Mouse (Mus musculus) MEL (cell line): ENCODE results near the gene Slu7. TPM values are rescaled to one million over a fixed set of nuclear protein-coding genes. Genes with fewer than 3 reads are reported as not detected.

Experiments
- DNase-seq: peaks from one replicate; pipeline ENCODE4 v3.0.0; 2011; ENCODE audit warnings: low read depth, low spot score
- H3K27ac ChIP-seq: 2 replicates; pipeline ENCODE4 v1.5.1; 2012; ENCODE audit warnings: low read depth, mild to moderate bottlenecking, control low read depth, low read length, moderate library complexity; ENCODE audit not compliant: control insufficient read depth
- H3K27me3 ChIP-seq, 2 experiments: fragments of 150-350 bp in 1 of 2; sonication (generic) in 1 of 2; 2 replicates each; pipeline ENCODE4 v1.6.1; 2012; ENCODE audit warnings: low read length in 2 of 2, mild to moderate bottlenecking in 2 of 2, improper control_type of control experiment in 1 of 2, moderate library complexity in 1 of 2; ENCODE audit not compliant: insufficient read depth in 2 of 2, control insufficient read depth in 1 of 2
- H3K36me3 ChIP-seq, 2 experiments: 2 replicates each; pipeline ENCODE4 v1.6.1; 2012 to 2014; ENCODE audit warnings: low read length in 2 of 2, improper control_type of control experiment in 1 of 2, inconsistent platforms in 1 of 2, mild to moderate bottlenecking in 1 of 2; ENCODE audit not compliant: insufficient read depth in 2 of 2, control insufficient read depth in 1 of 2
- H3K4me1 ChIP-seq, 2 experiments: fragments of 150-350 bp in 1 of 2; sonication (generic) in 1 of 2; 2 replicates each; pipeline ENCODE4 v1.6.1; 2012; ENCODE audit warnings: low read length in 2 of 2, improper control_type of control experiment in 1 of 2, mild to moderate bottlenecking in 1 of 2; ENCODE audit not compliant: insufficient read depth in 2 of 2, control insufficient read depth in 1 of 2
- H3K4me3 ChIP-seq, 2 experiments: fragments of 150-350 bp in 1 of 2; sonication (generic) in 1 of 2; 2 replicates each; pipeline ENCODE4 v1.5.1; 2012; ENCODE audit warnings: low read depth in 2 of 2, low read length in 2 of 2, mild to moderate bottlenecking in 2 of 2, moderate library complexity in 2 of 2, control low read depth in 1 of 2, improper control_type of control experiment in 1 of 2; ENCODE audit not compliant: control insufficient read depth in 1 of 2, insufficient read depth in 1 of 2
- H3K79me2 ChIP-seq: 2 replicates; pipeline ENCODE4 v1.6.1; 2012; ENCODE audit warnings: mild to moderate bottlenecking, low read length, moderate library complexity; ENCODE audit not compliant: control insufficient read depth, poor library complexity, insufficient read depth
- H3K9ac ChIP-seq: 2 replicates; pipeline ENCODE4 v1.6.1; 2012; ENCODE audit warnings: low read depth, mild to moderate bottlenecking, control low read depth, low read length, moderate library complexity; ENCODE audit not compliant: control insufficient read depth, poor library complexity, severe bottlenecking
- H3K9me3 ChIP-seq: fragments of 150-350 bp; sonication (generic); replicated peaks from 2 replicates; pipeline ENCODE4 v1.6.1; 2012; ENCODE audit warnings: mild to moderate bottlenecking, low read length, improper control_type of control experiment, moderate library complexity; ENCODE audit not compliant: insufficient read depth
- E2F4 ChIP-seq: IDR thresholded peaks from 2 replicates; pipeline ENCODE4 v1.6.1; 2011; ENCODE audit warnings: low read depth, low read length, improper control_type of control experiment, borderline replicate concordance
- ELF1 ChIP-seq: IDR thresholded peaks from 2 replicates; pipeline ENCODE4 v1.6.1; 2014; ENCODE audit warnings: low read depth, mild to moderate bottlenecking, inconsistent platforms, low read length, improper control_type of control experiment, moderate library complexity
- GABPA ChIP-seq: IDR thresholded peaks from 2 replicates; pipeline ENCODE4 v1.6.1; 2012; ENCODE audit warnings: low read depth, mild to moderate bottlenecking, inconsistent platforms, low read length, improper control_type of control experiment, moderate library complexity
- HCFC1 ChIP-seq: IDR thresholded peaks from 2 replicates; pipeline ENCODE4 v1.6.1; 2012; ENCODE audit warnings: low read depth, mild to moderate bottlenecking, inconsistent platforms, low read length, improper control_type of control experiment, moderate library complexity
- JUND ChIP-seq: IDR thresholded peaks from 2 replicates; pipeline ENCODE4 v1.6.1; 2011; ENCODE audit warnings: low read depth, mild to moderate bottlenecking, improper control_type of control experiment, low read length
- MAX ChIP-seq: IDR thresholded peaks from 2 replicates; pipeline ENCODE4 v1.6.1; 2011; ENCODE audit warnings: low read length, improper control_type of control experiment
- MAZ ChIP-seq: IDR thresholded peaks from 2 replicates; pipeline ENCODE4 v1.6.1; 2012; ENCODE audit warnings: low read depth, mild to moderate bottlenecking, inconsistent platforms, low read length, improper control_type of control experiment
- MEF2A ChIP-seq: IDR thresholded peaks from 2 replicates; pipeline ENCODE4 v1.6.1; 2014; ENCODE audit warnings: low read depth, mild to moderate bottlenecking, inconsistent platforms, low read length, improper control_type of control experiment; ENCODE audit not compliant: poor library complexity, insufficient replicate concordance, severe bottlenecking; ENCODE audit errors: extremely low read depth
- NELFE ChIP-seq: IDR thresholded peaks from 2 replicates; pipeline ENCODE4 v1.6.1; 2011; ENCODE audit warnings: low read depth, low read length, improper control_type of control experiment
- POLR2AphosphoS2 ChIP-seq: IDR thresholded peaks from 2 replicates; pipeline ENCODE4 v1.6.1; 2011; ENCODE audit warnings: low read length, improper control_type of control experiment
- RAD21 ChIP-seq: IDR thresholded peaks from 2 replicates; pipeline ENCODE4 v1.6.1; 2011; ENCODE audit warnings: mild to moderate bottlenecking, low read depth, low read length, improper control_type of control experiment
- RCOR1 ChIP-seq: IDR thresholded peaks from 2 replicates; pipeline ENCODE4 v1.6.1; 2012; ENCODE audit warnings: low read depth, mild to moderate bottlenecking, inconsistent platforms, low read length, improper control_type of control experiment
- SMC3 ChIP-seq: IDR thresholded peaks from 2 replicates; pipeline ENCODE4 v1.6.1; 2011; ENCODE audit warnings: low read depth, low read length, improper control_type of control experiment
- TAL1 ChIP-seq: IDR thresholded peaks from 2 replicates; pipeline ENCODE4 v1.6.1; 2012; ENCODE audit warnings: mild to moderate bottlenecking, inconsistent platforms, low read length, moderate library complexity, mixed read lengths
- TBP ChIP-seq: IDR thresholded peaks from 2 replicates; pipeline ENCODE4 v1.8.0; 2011; ENCODE audit warnings: low read depth, low read length, improper control_type of control experiment
- TCF12 ChIP-seq: IDR thresholded peaks from 2 replicates; pipeline ENCODE4 v1.6.1; 2014; ENCODE audit warnings: low read depth, mild to moderate bottlenecking, inconsistent platforms, low read length, improper control_type of control experiment, moderate library complexity
- USF1 ChIP-seq: IDR thresholded peaks from 2 replicates; pipeline ENCODE4 v1.6.1; 2014; ENCODE audit warnings: low read depth, mild to moderate bottlenecking, inconsistent platforms, low read length, improper control_type of control experiment, moderate library complexity
- USF2 ChIP-seq, 2 experiments: IDR thresholded peaks; 2 replicates each; pipeline ENCODE4 v1.6.1; 2011 to 2012; ENCODE audit warnings: improper control_type of control experiment in 2 of 2, low read length in 2 of 2, borderline replicate concordance in 1 of 2, inconsistent platforms in 1 of 2, low read depth in 1 of 2, mild to moderate bottlenecking in 1 of 2; ENCODE audit not compliant: insufficient read depth in 1 of 2
- ZMIZ1 ChIP-seq: IDR thresholded peaks from 2 replicates; pipeline ENCODE4 v1.6.1; 2012; ENCODE audit warnings: low read depth, mild to moderate bottlenecking, inconsistent platforms, low read length, improper control_type of control experiment, moderate library complexity
- polyA plus RNA-seq, 2 experiments: library from polyadenylated mRNA; stranded (reverse) in 1 of 2; unstranded in 1 of 2; fragments of >175 nt in 1 of 2; fragments of >200 nt in 1 of 2; gene quantifications; 2 replicates each; pipeline versions ENCODE4 v1.2.1 to v1.2.4; 2012; ENCODE audit warnings: low replicate concordance in 2 of 2, low read depth in 1 of 2; ENCODE audit not compliant: insufficient read length in 2 of 2, insufficient read depth in 1 of 2, missing spikeins in 1 of 2
- total RNA-seq: library from RNA; depleted of rRNA; stranded (reverse); fragments of 300-350 nt; gene quantifications from 2 replicates; pipeline ENCODE4 v1.2.3, GENCODE M21; 2012

Slu7 gene
- total and polyA plus RNA-seq, 3 experiments = 41.6 to 149 (median 46.0) TPM

GRCm38 (mm10) chr11:43480561-43480960 is 47.0 kb downstream of the Slu7 start:
- TF ChIP-seq MAX = no peak
- TF ChIP-seq SMC3 = no peak
- TF ChIP-seq JUND = no peak
- TF ChIP-seq TCF12 = no peak
- no peak for TF ChIP-seq GABPA
- no peak for TF ChIP-seq NELFE
- no peak for TF ChIP-seq ELF1
- TF ChIP-seq, all 39 proteins: peak for 0
- H3K79me2 ChIP-seq = no peaks in the 10 kb centered on the region
- no peaks in the 10 kb centered on the region for H3K4me1 ChIP-seq
- H3K27me3 ChIP-seq = peaks cover 2 to 22% of the 10 kb centered on the region in 2 experiments; a peak in 3 of 4 replicates
- DNase-seq = no peak
- no peak overlapping the region for H3K27ac ChIP-seq
- no peak overlapping the region for H3K4me3 ChIP-seq
- H3K9ac ChIP-seq = no peak overlapping the region
- H3K36me3 ChIP-seq = no peaks in the 10 kb centered on the region
- H3K9me3 ChIP-seq = no peaks in the 10 kb centered on the region

- H3K79me2 ChIP-seq = no peaks in the 10 kb centered on the region
- peaks cover 2 to 26% of the 10 kb centered on the region in 2 experiments; a peak in 3 of 4 replicates for H3K27me3 ChIP-seq
- TF ChIP-seq E2F4 (no peak), MEF2A (no peak), POLR2AphosphoS2 (no peak), TBP (no peak), TCF12 (no peak), TAL1 (no peak), USF2 (IDR thresholded peaks at IDR 0.05; ENCODE audit: borderline replicate concordance in 1 of 2, insufficient read depth in 1 of 2, low read depth in 1 of 2, low read length in 2 of 2) (no peak), RCOR1 (no peak), ELF1 (no peak), MAZ (no peak), ZMIZ1 (no peak), HCFC1 (no peak), USF1 (no peak), RAD21 (no peak)
- no peak overlapping the region for H3K27ac ChIP-seq
- no peaks in the 10 kb centered on the region for H3K4me1 ChIP-seq
- no peaks in the 10 kb centered on the region for H3K36me3 ChIP-seq
- no peaks in the 10 kb centered on the region for H3K9me3 ChIP-seq
- no peak overlapping the region for H3K4me3 ChIP-seq
- DNase-seq = no peak
- H3K9ac ChIP-seq = no peak overlapping the region
Measured at GRCm38 (mm10) chr11:43481672-43482522, 48.4 kb downstream of the Slu7 start.
